In the genomic region with DNA sequence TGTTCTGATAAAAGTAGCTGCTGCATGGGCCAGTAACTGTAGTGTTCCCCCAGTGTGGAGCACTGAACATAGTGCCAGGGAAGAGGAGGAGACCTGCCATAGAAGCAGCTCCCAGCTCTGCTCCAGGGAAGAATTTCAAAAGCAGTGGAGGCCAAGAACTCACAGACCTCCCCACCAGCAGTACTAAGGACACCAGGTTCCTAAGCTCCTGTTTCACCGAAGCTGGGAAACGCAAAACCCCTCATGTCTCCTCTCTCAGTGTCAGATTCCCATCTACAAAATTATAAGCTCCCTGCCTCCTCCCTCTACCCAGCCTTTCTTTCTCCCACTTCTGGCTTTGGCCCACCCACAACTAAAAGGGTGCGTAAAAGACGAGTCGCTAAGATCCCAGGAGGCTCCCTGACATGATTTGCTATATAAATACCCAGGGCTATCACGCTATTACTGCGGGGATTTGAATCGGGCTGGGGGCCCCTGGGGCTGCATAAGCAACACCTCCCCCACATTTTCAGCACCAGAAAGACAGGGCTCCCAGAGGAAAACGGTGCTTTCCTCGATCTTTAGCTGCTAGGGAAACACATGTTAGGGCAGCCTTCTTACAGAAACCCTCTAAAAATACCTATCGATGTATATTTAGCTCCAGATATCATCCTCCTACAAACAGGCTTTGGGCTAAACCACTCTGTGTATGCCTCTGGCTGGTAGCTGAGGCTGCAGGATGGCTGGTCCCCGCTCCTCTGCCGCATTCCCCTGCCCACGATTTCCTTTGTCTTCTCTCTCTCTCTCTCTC, we compare ENCODE assay signal across 12 mouse cellular contexts.
DNase-seq lines count a peak whose midpoint lies in the region; ATAC-seq and TF ChIP-seq lines count a peak whose summit lies in the region.
"Had no signal": no experiment of that assay in that cellular context is flagged by ENCODE, and none has a peak within 500 bp of the region (broad histone marks: within the 10 kb centered on the region; RNA-seq: fewer than 3 reads in every experiment).

No protein-coding gene starts in this region.

- H3K9me3 ChIP-seq in forebrain, postnatal 0 days (ENCODE audit: low read length), result no peaks in the 10 kb centered on the region
- H3K9me3 ChIP-seq in forebrain, embryonic 10.5 days, result no peaks in the 10 kb centered on the region
- no peaks in the 10 kb centered on the region for H3K9me3 ChIP-seq in kidney, embryonic 15.5 days (replicated peaks)
- no peaks in the 10 kb centered on the region for H3K9me3 ChIP-seq in neural tube, embryonic 15.5 days (replicated peaks)

- no peaks in the 10 kb centered on the region for H3K36me3 ChIP-seq in forebrain, postnatal 0 days (ENCODE audit: insufficient read depth)
- no peaks in the 10 kb centered on the region for H3K36me3 ChIP-seq in forebrain, embryonic 10.5 days (replicated peaks)
- no peaks in the 10 kb centered on the region for H3K36me3 ChIP-seq in kidney, embryonic 15.5 days
- H3K36me3 ChIP-seq in neural tube, embryonic 15.5 days, result no peaks in the 10 kb centered on the region

- H3K4me1 ChIP-seq in forebrain, postnatal 0 days (ENCODE audit: insufficient read depth), result no peaks in the 10 kb centered on the region
- H3K4me1 ChIP-seq in forebrain, embryonic 10.5 days, result peaks cover 17% of the 10 kb centered on the region
- H3K4me1 ChIP-seq in kidney, embryonic 15.5 days, result no peaks in the 10 kb centered on the region
- peaks cover 6% of the 10 kb centered on the region for H3K4me1 ChIP-seq in neural tube, embryonic 15.5 days

- H3K4me2 ChIP-seq in forebrain, postnatal 0 days (ENCODE audit: low read depth), result no peak overlapping the region
- peak overlapping the region; percentile 23; the same call in 1 of the 2 replicates for H3K4me2 ChIP-seq in kidney, embryonic 15.5 days
- H3K4me2 ChIP-seq in neural tube, embryonic 15.5 days, result 0 out of 2 replicates have a peak overlapping the region, but pooled peaks have one; percentile 27

- H3K27ac ChIP-seq in forebrain, postnatal 0 days (ENCODE audit: low read depth, low read length), result 0 out of 2 replicates have a peak overlapping the region, but pooled peaks have one; percentile 35
- H3K27ac ChIP-seq in forebrain, embryonic 10.5 days, result no peak overlapping the region
- no peak overlapping the region for H3K27ac ChIP-seq in kidney, embryonic 15.5 days
- peak overlapping the region; percentile 5; the same call in 1 of the 2 replicates for H3K27ac ChIP-seq in neural tube, embryonic 15.5 days (replicated peaks)

- no peak for TF ChIP-seq CTCF in forebrain, postnatal 0 days (IDR thresholded peaks at IDR 0.05; ENCODE audit: low read depth)

- WGBS in forebrain, postnatal 0 days, result 40% methylated on average over 14 of the region's 14 CpGs
- 59% methylated on average over 14 of the region's 14 CpGs for WGBS in forebrain, embryonic 10.5 days
- WGBS in kidney, embryonic 15.5 days, result 32% methylated on average over 14 of the region's 14 CpGs
- WGBS in neural tube, embryonic 15.5 days, result 33% methylated on average over 14 of the region's 14 CpGs

- H3K4me3 ChIP-seq in forebrain, postnatal 0 days (ENCODE audit: low read depth, low read length), result no peak overlapping the region
- H3K4me3 ChIP-seq in forebrain, embryonic 10.5 days, result no peak overlapping the region
- H3K4me3 ChIP-seq in kidney, embryonic 15.5 days (replicated peaks), result no peak overlapping the region
- H3K4me3 ChIP-seq in neural tube, embryonic 15.5 days (replicated peaks), result no peak overlapping the region
- H3K4me3 ChIP-seq: erythroblast, embryonic 14.5 days; myocyte had no signal

- peak; percentile 26 for DNase-seq in forebrain, postnatal 0 days
- DNase-seq in forebrain, embryonic 10.5 days (ENCODE audit: extremely low spot score, low spot score), result no peak
- no peak for DNase-seq in kidney, adult 9 months
- peak; percentile 42 to 66 for DNase-seq in frontal cortex, postnatal 36 days (ENCODE audit: low spot score in 2 of 2)
- DNase-seq in B cell, adult 2 months, result no peak
- DNase-seq in urinary bladder, postnatal 25 days (ENCODE audit: low spot score), result no peak
- DNase-seq: kidney, postnatal 36 days; lung, adult 2 months had no signal

- H3K27me3 ChIP-seq in forebrain, postnatal 0 days (ENCODE audit: insufficient read depth, low read length), result no peaks in the 10 kb centered on the region
- H3K27me3 ChIP-seq in forebrain, embryonic 10.5 days (ENCODE audit: poor library complexity, severe bottlenecking), result no peaks in the 10 kb centered on the region; the same call in 1 of the 2 replicates
- H3K27me3 ChIP-seq in kidney, embryonic 15.5 days, result no peaks in the 10 kb centered on the region
- H3K27me3 ChIP-seq in neural tube, embryonic 15.5 days (replicated peaks), result no peaks in the 10 kb centered on the region

- peak; percentile 50 for ATAC-seq in forebrain, postnatal 0 days
- ATAC-seq in kidney, embryonic 15.5 days (replicated peaks; ENCODE audit: low FRiP score), result no peak
- ATAC-seq in neural tube, embryonic 15.5 days (ENCODE audit: low FRiP score), result no peak

- H3K9ac ChIP-seq in forebrain, postnatal 0 days, result peak overlapping the region; percentile 10; the same call in 1 of the 2 replicates
- H3K9ac ChIP-seq in kidney, embryonic 15.5 days, result no peak overlapping the region
- H3K9ac ChIP-seq in neural tube, embryonic 15.5 days (replicated peaks), result no peak overlapping the region

Comparison
In these comparisons a context has a peak if more than half of its experiments do, and no peak if none do; other contexts are left out.
1. DNase-seq: peak in forebrain, postnatal 0 days (single experiment) and frontal cortex, postnatal 36 days (2 of 2); none in forebrain, embryonic 10.5 days (single experiment), kidney, adult 9 months (single experiment), B cell, adult 2 months (0 of 2) and urinary bladder, postnatal 25 days (single experiment).
2. H3K27ac ChIP-seq: peak in forebrain, postnatal 0 days (single experiment) and neural tube, embryonic 15.5 days (single experiment); none in forebrain, embryonic 10.5 days (single experiment) and kidney, embryonic 15.5 days (single experiment).